Mouse (Mus musculus) heart, postnatal 36 days (tissue): ENCODE measurements around the gene Fbl. TPM values are rescaled to one million over a fixed set of nuclear protein-coding genes. Genes with fewer than 3 reads are reported as not detected.

Source experiments
- total RNA-seq, 2 experiments: library from RNA; stranded (reverse); gene quantifications; 2 replicates each; pipeline ENCODE4 v1.2.3; 2021

The Fbl gene
- total RNA-seq, 2 experiments from 2014 or later: 32.0 to 33.5 TPM

Other genes starting within 250 kb of the Fbl start
- 1 to 10 TPM; 4.4 to 5.3 TPM for gene Zfp974, start 240.2 kb upstream of the Fbl start, total RNA-seq
- 1 to 10 TPM; 7.1 to 7.9 TPM for gene Zfp780b, start 190.5 kb upstream of the Fbl start, total RNA-seq
- gene Zfp850, start 155.6 kb upstream of the Fbl start, total RNA-seq: under 1 TPM; 0.79 to 0.86 TPM
- gene Psmc4, start 119.6 kb upstream of the Fbl start, total RNA-seq: 10 to 100 TPM; 88.9 to 91.6 TPM
- not detected for gene Fcgbp, start 98.5 kb upstream of the Fbl start, total RNA-seq
- gene 9530053A07Rik, start 40.2 kb upstream of the Fbl start, total RNA-seq: not detected
- 10 to 100 TPM; 31.2 to 34.2 TPM for gene Dyrk1b, start 9.8 kb downstream of the Fbl start, total RNA-seq
- gene Eid2, start 98.2 kb downstream of the Fbl start, total RNA-seq: 10 to 100 TPM; 11.7 to 12.0 TPM
- gene Eid2b, start 108.0 kb downstream of the Fbl start, total RNA-seq: 10 to 100 TPM; 12.6 to 13.5 TPM
- not detected for gene Selenov, start 121.5 kb downstream of the Fbl start, total RNA-seq
- not detected for gene Dll3, start 132.5 kb downstream of the Fbl start, total RNA-seq
- 10 to 100 TPM; 58.9 to 66.3 TPM for gene Timm50, start 142.4 kb downstream of the Fbl start, total RNA-seq
- 10 to 100 TPM; 56.8 to 62.8 TPM for gene Supt5, start 169.0 kb downstream of the Fbl start, total RNA-seq
- gene Rps16, start 180.9 kb downstream of the Fbl start, total RNA-seq: 100 to 1,000 TPM; 494 to 516 TPM
- gene Plekhg2, start 202.9 kb downstream of the Fbl start, total RNA-seq: 10 to 100 TPM; 15.1 to 15.8 TPM
- gene Zfp36, start 210.5 kb downstream of the Fbl start, total RNA-seq: 10 to 100 TPM; 14.7 to 29.0 TPM
- gene Med29, start 223.0 kb downstream of the Fbl start, total RNA-seq: 10 to 100 TPM; 18.2 to 20.1 TPM
- 10 to 100 TPM; 38.8 to 48.0 TPM for gene Paf1, start 223.2 kb downstream of the Fbl start, total RNA-seq